Mouse (Mus musculus) brain, adult 2 months (tissue): ENCODE data around the gene Hscb.

Experiments
- DNase-seq: peaks from one replicate; pipeline ENCODE4 v3.0.0; 2011; ENCODE audit warnings: low read depth, low spot score

Hscb gene

GRCm38 (mm10) chr5:110831036-110831720 is 8.4 kb downstream of the Hscb start:
- no peak for DNase-seq

DNA sequence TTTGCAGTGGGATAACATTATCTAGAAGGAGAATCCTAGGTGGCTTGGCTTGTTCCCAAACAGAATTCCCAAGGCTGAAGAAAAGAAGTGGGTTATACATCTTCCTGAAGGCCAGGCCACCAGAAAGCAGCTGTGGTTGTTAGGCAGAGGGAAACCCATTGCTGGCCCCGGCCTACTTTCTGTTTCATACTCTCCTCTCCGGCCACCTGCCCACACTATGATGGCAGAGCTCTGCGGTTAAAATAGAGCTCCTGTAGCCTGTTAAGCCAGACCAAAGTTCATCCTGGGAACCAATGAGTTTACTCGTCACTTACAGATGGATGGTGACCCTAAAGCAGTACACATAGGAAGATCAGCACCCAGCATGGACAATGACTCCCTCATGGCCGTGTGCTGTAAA is 12.0 kb downstream of the Hscb start:
- no peak for DNase-seq

DNA sequence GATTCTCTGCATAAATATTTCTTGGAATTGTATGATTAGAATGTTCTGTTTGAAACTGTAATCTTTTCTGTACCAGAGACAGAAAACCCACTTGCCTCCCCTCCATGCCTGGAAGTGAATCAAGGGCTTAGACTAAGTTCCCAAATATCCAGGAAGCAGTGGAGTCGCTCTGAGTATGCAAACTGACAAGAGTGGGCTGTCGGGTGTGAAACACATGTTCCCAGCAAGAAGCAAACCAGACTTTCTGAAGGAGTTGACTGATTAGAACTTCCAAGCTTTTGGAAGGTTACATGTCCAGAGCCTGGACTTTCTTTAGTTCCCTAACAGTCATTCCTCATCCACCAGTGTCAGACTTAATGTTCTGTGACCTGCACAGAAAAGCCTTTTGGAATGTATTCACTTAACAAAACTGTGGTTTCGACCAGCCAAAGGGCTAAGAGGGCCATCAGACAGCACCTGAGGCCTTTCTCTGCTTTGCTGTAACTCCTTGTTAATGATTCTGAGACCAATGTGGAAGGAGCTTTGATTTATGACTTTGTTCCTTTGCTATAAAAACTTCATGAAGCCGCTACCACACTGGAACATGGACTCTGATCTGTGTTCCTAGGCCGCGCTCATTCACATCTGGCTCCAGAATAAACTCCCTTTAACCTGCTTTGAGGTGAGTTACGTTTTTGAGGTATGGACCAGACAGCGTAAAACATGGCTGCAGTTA is 12.6 kb downstream of the Hscb start:
- DNase-seq = peak; percentile 65

- DNase-seq = no peak
Observed at GRCm38 (mm10) chr5:110824421-110824820, 15.2 kb downstream of the Hscb start.

DNA sequence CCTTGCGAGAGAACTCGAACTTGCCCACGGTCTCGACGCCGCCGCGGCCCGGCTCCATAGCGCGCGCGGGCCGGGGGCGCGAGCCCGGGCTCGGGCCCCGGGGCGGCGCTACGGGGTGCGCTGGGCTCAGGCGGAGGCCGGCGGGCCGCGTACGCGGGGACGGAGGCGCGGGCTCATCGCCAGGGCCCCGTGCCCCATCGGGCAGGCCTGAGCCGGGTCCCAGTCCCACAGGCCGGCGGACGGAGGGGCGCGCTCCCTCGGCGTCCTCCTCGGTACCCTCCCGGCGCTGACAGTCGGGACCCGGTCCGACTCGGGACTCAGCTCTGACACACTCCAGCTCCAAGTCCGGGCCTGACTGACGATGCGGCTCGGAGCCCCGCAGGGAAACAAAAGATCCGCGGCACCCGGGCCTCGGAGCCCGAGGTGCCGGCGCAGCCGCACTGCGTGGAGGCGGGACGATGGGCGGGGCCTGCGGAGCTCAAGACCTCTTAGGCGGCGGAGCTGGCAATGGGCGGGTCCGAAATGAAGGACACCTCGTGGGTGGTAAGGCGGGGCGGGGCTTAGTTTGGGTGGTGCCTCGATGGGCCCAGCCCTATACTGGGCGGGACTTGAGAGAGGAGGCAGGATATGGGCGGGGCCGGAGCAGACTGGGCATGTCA is 29.8 kb downstream of the Hscb start, which contains the start of gene Ulk1:
Ulk1 (minus strand) TSS at position 431 of the 659 bp plus-strand sequence.
- DNase-seq = peak; percentile 100

DNA sequence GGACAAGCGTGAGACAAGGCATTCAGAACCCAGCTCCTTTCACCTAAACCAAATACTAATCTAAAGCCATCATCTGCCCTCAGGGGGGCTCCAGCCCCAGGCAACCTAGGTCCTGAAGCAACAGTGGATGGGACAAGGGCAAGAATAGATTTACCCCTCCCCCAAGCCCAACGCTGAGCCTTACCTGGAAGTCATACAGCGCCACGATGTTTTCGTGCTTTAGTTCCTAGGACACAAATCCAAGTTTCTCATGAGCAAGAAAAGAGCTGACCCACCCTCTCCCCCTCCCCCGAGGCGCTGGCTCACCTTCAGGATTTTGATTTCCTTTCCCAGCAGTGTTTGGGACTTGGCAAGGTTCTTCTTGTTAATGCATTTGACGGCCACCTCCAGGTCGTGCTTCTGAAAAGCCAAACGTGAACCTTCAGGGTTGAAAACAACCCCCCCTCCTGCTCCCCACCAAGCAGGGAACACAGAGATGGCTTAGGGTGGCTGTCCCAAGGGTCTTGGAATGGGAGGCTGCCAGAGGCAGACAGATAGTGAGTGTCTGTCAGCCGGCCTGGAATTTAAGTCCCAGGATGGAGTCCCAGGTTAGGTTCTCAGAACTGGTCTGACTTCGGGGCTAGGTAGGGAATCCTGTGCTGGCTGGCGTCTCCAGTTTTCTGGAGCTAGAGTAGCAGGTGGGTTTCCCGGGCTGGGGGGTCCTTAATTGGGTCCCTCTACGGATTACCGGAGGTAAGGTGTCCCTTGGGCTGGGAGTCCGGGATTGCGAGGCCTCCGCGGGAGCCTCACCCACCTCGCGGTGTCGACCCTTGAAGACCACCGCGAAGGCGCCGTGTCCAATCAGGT is 30.5 kb downstream of the Hscb start:
- DNase-seq = no peak

- peak; percentile 93 for DNase-seq
Observed at GRCm38 (mm10) chr5:110808061-110808631, 31.4 kb downstream of the Hscb start.

- no peak for DNase-seq
Observed at GRCm38 (mm10) chr5:110807453-110807852, 32.1 kb downstream of the Hscb start.

- no peak for DNase-seq
Observed at GRCm38 (mm10) chr5:110806676-110807075, 32.9 kb downstream of the Hscb start.

GRCm38 (mm10) chr5:110806154-110806553 is 33.4 kb downstream of the Hscb start:
- no peak for DNase-seq

DNA sequence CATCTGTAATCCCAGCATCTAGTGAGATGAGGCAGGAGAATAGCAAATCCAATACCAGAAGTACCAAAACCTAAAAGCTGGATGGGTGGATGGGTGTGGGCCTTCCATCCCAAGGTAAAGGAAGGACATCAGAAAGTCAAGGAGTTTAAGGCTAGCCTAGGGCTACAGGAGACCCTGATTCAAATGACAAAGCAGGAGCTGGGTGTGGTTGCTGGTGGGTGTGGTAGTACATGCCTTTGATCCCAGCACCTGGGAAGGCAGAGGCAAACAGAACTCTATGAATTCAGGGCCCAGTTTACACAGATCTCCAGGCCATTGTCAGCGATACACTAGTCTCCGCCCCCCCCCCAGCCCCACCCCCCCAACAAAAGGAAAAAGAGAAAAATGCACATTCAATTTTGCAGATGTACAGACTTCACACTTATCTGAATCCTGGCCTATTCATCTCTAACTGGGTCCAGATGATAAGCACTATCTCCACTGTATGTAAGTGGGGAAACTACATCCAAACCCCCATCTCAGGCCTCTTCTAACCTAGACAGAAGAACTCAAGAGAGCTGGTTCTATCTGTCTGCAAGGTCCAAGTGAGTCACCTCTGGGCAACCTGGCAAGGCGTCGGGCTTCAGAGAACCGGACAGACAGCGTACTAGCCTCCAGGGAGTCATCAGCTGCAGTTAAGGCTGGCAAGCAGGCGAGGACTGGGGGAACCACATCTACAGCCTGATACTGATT is 35.4 kb downstream of the Hscb start:
- no peak for DNase-seq

DNA sequence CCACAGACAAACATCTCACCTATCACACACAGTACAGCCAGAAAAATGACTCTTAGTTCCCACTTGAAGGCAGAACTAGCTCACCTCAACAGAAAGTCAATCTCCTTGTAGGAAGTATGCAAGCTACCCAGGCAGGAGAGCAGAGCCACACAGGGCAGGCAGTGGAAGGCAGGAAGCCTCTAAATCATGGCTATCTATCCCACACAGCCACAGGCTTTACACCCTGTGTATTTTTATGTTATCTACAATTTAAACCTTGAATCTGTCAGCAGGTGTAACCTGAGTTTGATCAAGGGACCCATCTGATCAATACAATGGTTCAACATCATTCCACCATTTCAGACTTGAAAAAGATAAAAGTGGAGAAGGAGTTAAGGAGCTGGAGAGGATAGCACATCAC is 36.8 kb downstream of the Hscb start:
- DNase-seq = no peak

GRCm38 (mm10) chr5:110802186-110802585 is 37.4 kb downstream of the Hscb start:
- DNase-seq = peak; percentile 98

GRCm38 (mm10) chr5:110801036-110801624 is 38.4 kb downstream of the Hscb start:
- DNase-seq = no peak

- no peak for DNase-seq
Observed at GRCm38 (mm10) chr5:110797696-110798095, 41.9 kb downstream of the Hscb start.

DNA sequence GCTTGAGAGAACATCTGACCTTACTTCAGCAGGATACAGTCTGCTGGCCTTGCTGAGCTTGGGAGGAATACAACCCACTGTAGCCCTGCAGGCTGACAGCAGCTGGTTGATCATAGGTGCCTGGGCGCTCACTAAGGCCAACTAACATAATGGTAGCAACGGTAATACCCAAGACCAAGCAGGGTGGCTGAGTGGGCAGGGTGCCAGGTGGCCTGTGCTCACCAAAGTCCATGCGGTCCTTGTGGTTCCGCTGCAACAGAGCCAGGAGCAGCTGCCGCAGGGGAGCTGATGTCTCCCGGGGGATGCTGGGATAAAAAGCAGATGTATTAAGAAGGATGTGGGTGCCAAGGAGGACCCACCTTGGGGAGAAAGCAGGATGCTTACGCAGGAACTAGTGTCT is 45.2 kb downstream of the Hscb start:
- DNase-seq = no peak

DNA sequence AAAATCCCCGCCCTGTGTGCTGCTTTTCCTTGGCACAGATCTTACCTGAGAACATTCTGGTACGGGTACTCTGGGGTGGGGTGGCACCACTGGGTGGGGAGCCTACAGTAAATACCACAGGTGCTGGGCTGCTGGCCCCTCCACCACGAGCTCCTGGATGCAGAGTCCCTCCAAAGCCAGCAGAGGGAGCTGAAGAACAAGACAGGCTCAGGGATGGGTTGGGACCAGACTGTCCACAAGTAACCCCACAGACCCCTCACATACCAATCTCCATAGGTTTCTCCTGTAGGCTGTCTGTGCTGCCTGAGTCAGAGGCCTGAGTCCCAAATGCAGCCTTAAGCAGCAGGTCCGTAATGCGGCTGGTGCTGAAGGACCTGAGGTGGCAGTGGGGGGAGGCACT is 50.9 kb downstream of the Hscb start:
- peak; percentile 66 for DNase-seq

GRCm38 (mm10) chr5:110786081-110786835 is 53.3 kb downstream of the Hscb start:
- peak; percentile 82 for DNase-seq

DNA sequence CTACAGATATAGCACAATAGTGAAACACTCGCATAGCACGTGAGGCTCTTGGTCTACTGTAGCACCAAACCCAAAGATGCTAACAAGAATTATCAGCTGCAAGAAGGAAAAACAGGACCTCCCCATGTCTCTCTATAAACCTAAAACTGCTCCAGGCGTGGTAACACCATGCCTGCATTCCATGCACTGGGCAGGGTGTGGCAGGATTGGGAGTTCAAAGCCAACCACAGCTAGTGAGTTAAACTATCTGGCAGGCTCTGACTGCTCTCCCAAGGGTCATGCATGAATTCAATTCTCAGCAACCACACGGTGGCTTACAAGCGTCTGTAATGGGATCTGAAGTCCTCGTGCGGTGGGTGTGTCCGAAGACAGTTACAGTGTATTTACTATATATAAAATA is 56.4 kb downstream of the Hscb start:
- DNase-seq = no peak
